Mouse (Mus musculus) c-Kit-positive CD71-positive TER-119-positive erythroid progenitor cells, embryonic 14.5 days (primary cell): ENCODE measurements at regions not wholly inside any gene's neighbourhood (a gene's known extent, or its start where the extent isn't known, plus 50 kb on each side); places are given as distances from the start of the nearest gene placed in this dataset.

Experiments
- DNase-seq: peaks from one replicate; pipeline ENCODE4 v3.0.0-alpha.2; 2013; ENCODE audit warnings: low spot score

GRCm38 (mm10) chr1:80131354-80131753 is 86.9 kb downstream of the Fam124b start:
- DNase-seq = no peak

GRCm38 (mm10) chr1:80123966-80124365 is 94.3 kb downstream of the Fam124b start:
- DNase-seq = no peak

- no peak for DNase-seq
Observed at GRCm38 (mm10) chr1:80115913-80116312, 102.4 kb downstream of the Fam124b start.

- no peak for DNase-seq
Observed at GRCm38 (mm10) chr1:80107747-80108476, 110.4 kb downstream of the Fam124b start.

GRCm38 (mm10) chr1:80106269-80106668 is 112.0 kb downstream of the Fam124b start:
- DNase-seq = peak; percentile 17

GRCm38 (mm10) chr1:80098266-80098665 is 120.0 kb downstream of the Fam124b start:
- no peak for DNase-seq

GRCm38 (mm10) chr1:80091800-80092199 is 126.5 kb downstream of the Fam124b start:
- no peak for DNase-seq

- DNase-seq = no peak
Observed at GRCm38 (mm10) chr1:80091350-80091749, 126.9 kb downstream of the Fam124b start.

- no peak for DNase-seq
Observed at GRCm38 (mm10) chr1:80088651-80089050, 129.6 kb downstream of the Fam124b start.

GRCm38 (mm10) chr1:80076357-80076756 is 141.9 kb downstream of the Fam124b start:
- no peak for DNase-seq

- DNase-seq = no peak
Observed at GRCm38 (mm10) chr1:80074376-80074775, 143.9 kb downstream of the Fam124b start.

- DNase-seq = no peak
Observed at GRCm38 (mm10) chr1:80073950-80074349, 144.3 kb downstream of the Fam124b start.

- no peak for DNase-seq
Observed at GRCm38 (mm10) chr1:80069141-80069540, 149.1 kb downstream of the Fam124b start.

- DNase-seq = no peak
Observed at GRCm38 (mm10) chr1:80062121-80062520, 156.2 kb downstream of the Fam124b start.

- DNase-seq = no peak
Observed at GRCm38 (mm10) chr1:80061632-80062031, 156.6 kb downstream of the Fam124b start.

GRCm38 (mm10) chr1:80045141-80045540 is 173.1 kb downstream of the Fam124b start:
- no peak for DNase-seq

GRCm38 (mm10) chr1:80040409-80040808 is 177.9 kb downstream of the Fam124b start:
- DNase-seq = no peak

GRCm38 (mm10) chr1:80039891-80040290 is 178.4 kb downstream of the Fam124b start:
- DNase-seq = no peak

- no peak for DNase-seq
Observed at GRCm38 (mm10) chr1:80039161-80039560, 178.2 kb upstream of the Serpine2 start.

- DNase-seq = no peak
Observed at GRCm38 (mm10) chr1:80038059-80038458, 177.1 kb upstream of the Serpine2 start.

GRCm38 (mm10) chr1:80036436-80036835 is 175.5 kb upstream of the Serpine2 start:
- DNase-seq = no peak

GRCm38 (mm10) chr1:80033522-80033921 is 172.5 kb upstream of the Serpine2 start:
- no peak for DNase-seq

GRCm38 (mm10) chr1:80033121-80033520 is 172.1 kb upstream of the Serpine2 start:
- DNase-seq = no peak

GRCm38 (mm10) chr1:80032464-80032863 is 171.5 kb upstream of the Serpine2 start:
- no peak for DNase-seq
